Mouse (Mus musculus) embryo, embryonic 10.5 days (tissue): ENCODE results near the gene Zdhhc13.

Source experiments
- DNase-seq: peaks from one replicate; pipeline ENCODE4 v3.0.0-alpha.2; 2015; ENCODE audit warnings: low spot score

Gene Zdhhc13

GRCm38 (mm10) chr7:48788851-48789572 is at the start of gene Zdhhc13:
Gene Zdhhc13, plus strand, starts transcription at chr7:48789003.
- peak; percentile 98 for DNase-seq

GRCm38 (mm10) chr7:48749298-48750163 is 39.3 kb upstream of the Zdhhc13 start:
- DNase-seq, result peak; percentile 98

DNA sequence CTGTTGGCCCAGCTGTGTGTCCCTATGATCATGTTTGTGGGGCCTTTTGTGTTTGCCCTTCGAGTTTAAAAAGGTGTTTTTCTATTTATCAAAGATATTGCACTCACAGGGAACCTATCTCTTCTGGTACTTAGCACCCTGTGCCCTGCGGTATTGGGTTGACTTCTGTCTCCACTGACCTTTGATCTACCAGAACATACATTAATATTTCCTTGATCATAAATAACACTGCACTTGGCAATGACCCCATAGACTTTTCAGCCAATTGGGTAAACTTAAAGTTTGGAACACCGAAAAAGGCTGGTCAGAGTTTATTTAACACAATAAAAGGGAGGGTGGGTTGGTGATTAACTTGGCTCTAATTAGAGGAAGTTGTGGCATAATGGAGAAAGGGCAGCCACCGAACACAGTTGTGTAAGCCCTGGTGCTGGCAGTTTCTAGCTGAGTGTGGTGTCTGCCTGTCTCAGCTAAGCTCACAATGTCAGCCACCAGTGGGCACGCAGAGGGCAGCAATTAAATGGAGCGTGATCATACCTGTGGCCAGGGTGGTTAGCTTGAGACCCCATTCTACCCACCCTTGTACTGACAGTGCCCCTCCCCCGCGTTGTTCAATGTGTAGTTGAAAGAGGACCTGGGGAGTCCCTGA is 38.5 kb upstream of the Zdhhc13 start:
- DNase-seq, result no peak

DNA sequence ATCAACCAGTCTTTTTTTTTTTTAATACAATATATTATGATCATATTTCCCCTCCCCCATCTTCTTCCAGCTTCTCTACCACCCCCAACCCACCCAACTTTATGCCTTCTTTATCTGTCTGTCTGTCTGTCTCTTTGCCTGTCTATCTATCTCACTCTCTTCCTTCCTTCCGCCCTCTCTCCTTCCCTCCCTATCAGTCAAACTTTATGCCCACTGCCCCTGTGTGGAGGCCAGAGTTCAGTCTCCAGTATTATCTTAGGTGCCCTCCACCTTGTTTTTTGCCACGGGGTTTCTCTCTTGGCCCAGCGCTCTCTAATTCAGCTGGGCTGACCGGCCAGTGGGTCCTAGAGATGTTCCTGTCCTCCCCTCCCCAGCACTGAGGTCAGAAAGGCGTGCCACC is 37.6 kb upstream of the Zdhhc13 start:
- no peak for DNase-seq

GRCm38 (mm10) chr7:48754415-48754974 is 34.3 kb upstream of the Zdhhc13 start:
- DNase-seq, result no peak

DNA sequence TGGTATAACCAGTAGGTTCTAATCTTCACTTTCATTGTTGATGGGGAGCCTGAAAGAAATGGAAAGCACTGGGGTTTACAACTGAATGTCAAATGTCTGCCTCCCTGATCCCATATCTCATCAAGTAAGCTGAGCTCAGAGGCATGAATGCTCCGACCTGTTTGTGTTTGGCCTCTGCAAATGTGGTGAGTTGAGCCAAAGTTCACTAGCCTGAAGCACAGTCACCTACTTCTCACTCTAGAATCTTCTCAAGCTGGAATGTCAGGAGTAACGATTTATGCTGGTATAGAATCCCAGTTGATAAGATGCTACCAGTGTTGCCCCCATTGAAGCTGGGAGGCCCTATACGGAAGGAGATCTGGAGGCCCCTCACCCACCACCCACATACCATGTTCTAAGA is 33.0 kb upstream of the Zdhhc13 start:
- DNase-seq, result no peak

DNA sequence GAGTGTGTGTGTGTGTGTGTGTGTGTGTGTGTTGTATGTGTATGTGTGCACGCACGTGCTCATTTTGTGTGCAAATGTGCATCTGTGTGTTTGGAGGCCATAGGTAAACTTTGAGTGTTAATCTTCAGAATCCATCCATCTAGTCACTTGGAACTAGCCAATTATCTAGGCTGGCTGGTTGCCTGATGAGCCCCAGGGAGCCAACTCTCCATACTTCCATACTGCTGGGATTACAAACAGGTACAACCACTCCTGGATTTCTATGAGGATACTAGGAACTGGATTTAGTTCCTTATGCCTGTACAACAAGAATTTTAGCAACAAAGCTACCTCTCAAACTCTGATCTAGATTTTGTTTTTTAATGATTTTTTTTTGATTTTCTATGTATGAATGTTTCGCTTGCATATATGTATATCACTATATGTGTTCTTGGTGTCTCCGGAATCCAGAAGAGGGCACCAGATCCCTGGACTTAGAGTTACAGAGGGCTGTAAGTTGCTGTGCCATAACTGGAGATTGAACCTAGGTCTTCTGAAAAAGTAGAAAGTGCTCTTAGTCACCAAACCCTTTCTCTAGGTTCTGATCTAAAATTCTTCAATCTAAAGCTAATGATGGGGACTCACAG is 32.4 kb upstream of the Zdhhc13 start:
- no peak for DNase-seq

DNA sequence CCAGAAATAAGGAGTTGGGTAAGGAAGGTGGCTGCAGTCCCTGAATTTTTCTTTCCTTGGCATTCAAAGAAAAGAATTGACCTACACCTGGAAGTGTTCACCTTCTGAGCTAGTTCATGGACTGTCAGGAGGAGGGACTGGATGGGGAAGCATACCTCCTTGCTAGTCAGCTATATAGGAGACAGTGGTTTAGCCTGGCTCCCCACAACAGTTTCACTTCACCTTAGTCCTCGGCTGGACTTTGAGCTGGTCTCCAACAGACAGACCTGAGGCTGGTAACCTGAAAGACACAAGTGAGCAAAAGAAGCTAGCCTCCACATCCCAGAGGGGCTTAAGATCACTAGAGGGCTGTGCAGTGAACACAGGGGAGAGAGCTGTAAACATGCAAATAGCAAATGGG is 30.7 kb upstream of the Zdhhc13 start:
- no peak for DNase-seq

DNA sequence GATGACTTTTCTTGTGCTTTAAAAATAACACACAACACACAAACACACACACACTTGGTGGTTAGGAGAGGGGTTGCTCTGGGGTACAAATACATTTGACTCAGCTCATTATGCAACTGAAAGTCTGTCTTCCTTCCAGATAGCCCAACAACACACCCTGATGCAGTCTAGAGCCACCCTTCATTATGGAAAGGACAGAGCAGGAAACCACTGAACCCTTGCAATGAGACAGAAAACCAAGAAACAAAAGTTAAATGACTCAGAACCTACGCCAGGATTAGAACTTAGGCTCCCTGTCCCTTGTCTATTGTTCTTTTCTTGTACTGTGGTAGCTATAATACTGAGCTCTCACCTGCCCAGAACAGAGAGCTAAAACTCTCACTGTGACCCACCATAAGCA is 28.0 kb upstream of the Zdhhc13 start:
- no peak for DNase-seq

GRCm38 (mm10) chr7:48762289-48762688 is 26.5 kb upstream of the Zdhhc13 start:
- no peak for DNase-seq

- no peak for DNase-seq
Observed at GRCm38 (mm10) chr7:48762721-48763120, 26.1 kb upstream of the Zdhhc13 start.

DNA sequence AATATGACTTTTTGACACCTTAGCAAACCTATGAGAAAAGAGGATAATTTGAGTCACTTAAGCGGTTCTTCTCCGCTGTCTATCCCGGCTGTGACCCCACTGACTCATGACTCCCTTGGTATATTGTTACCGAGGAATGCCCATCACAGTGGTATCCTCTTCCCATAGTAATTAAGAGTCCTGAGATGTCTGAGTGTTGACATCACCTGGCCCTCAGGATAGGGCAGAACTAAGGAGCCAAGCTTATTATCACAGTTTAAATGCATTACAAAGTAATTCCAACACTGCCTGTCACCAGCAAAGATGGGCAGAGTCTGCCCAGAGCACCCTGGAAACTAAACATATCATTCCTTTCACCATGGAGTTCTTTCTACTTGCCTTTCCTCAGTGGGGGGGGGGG is 22.8 kb upstream of the Zdhhc13 start:
- no peak for DNase-seq

DNA sequence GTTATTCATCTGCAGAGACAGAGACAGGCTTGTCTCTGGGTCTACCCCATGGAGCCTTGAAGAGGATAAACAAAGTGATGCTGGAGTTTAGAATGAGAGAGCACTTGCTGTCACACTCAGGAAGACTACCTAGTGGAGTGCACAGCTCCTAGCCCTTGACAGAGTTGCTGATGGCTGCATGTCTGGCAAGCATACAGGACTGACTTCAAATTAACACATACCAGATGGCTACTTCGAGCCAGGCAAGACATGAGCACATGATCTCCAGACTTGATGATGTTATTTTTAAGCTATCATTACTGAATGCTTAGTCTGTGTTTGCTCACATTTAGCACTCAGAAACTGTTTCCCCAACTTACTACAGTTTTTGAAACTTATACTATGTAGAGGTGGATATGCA is 19.1 kb upstream of the Zdhhc13 start:
- DNase-seq, result no peak

DNA sequence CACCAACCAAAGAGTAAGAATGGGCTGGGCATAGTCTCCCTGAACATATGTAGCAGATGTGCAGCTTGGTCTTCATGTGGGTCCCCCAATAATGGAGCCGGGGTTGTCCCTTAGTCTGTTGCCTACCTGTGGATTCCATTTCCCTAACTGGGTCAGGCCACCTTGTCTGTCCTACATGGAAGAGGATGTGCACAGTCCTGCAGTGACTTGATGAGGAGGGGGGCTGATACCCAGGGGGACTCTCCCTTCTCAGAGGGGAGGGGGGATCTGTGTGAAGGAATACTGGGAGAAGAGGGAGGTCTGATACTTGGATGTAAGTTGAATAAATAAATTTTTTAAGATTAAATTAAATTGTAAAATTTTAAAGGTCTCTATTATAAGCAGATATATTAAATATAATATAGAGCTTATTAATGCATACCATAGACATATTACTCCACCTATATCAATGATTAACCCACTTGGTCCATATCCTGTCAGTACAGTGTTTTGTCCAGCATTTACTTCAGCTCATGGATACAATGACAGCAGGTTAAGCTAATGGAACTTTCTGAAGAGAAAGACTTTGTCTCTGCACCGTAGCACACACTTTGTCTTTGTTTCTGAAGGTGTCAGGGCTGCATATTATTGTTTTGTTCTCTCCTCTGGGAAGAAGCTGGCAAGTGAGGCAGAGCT is 16.6 kb upstream of the Zdhhc13 start:
- no peak for DNase-seq

- DNase-seq, result no peak
Observed at GRCm38 (mm10) chr7:48773333-48773732, 15.5 kb upstream of the Zdhhc13 start.

GRCm38 (mm10) chr7:48774633-48775032 is 14.2 kb upstream of the Zdhhc13 start:
- no peak for DNase-seq

- DNase-seq, result no peak
Observed at GRCm38 (mm10) chr7:48775436-48775835, 13.4 kb upstream of the Zdhhc13 start.

- DNase-seq, result peak; percentile 54
Observed at GRCm38 (mm10) chr7:48777721-48778504, 10.9 kb upstream of the Zdhhc13 start.

DNA sequence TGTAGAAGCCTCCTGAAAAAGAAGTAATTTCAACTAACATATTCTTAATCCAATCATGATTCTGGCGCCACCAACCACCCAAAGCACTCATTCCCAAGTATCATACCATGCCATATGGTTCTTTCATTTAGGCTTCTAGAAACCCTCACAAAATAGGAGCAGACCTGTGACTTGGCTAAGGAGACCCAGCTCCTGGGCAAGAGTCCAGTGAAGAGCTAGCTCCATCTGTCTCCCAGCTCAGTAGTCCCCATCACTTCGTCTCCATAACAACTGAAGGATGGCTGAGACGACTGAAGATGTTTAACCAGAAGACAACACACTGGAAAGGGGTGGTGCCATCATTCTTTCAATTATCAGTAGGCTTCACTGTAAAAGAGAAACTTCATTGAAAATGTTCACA is 9.7 kb upstream of the Zdhhc13 start:
- DNase-seq, result no peak

- DNase-seq, result no peak
Observed at GRCm38 (mm10) chr7:48782432-48782831, 6.4 kb upstream of the Zdhhc13 start.
